Mouse (Mus musculus) myocyte (in vitro differentiated cells): ENCODE results near the gene Cdca7l.

Source experiments
- CEBPB ChIP-seq: IDR thresholded peaks from 2 replicates; pipeline ENCODE4 v1.6.1; 2011; ENCODE audit warnings: mild to moderate bottlenecking, moderate library complexity; ENCODE audit not compliant: poor library complexity, insufficient read depth, severe bottlenecking
- MAX ChIP-seq: IDR thresholded peaks from one replicate; pipeline ENCODE4 v1.6.1; 2011; ENCODE audit warnings: low read depth, mild to moderate bottlenecking, control low read depth
- MYOG ChIP-seq, 3 experiments: IDR thresholded peaks; one replicate each; pipeline ENCODE4 v1.6.1; 2011; ENCODE audit warnings: control low read depth in 2 of 3, low read depth in 2 of 3, mild to moderate bottlenecking in 2 of 3; ENCODE audit not compliant: insufficient read length in 2 of 3, control insufficient read depth in 1 of 3, insufficient read depth in 1 of 3
- POLR2A ChIP-seq: IDR thresholded peaks from one replicate; pipeline ENCODE4 v1.6.1; 2011; ENCODE audit warnings: low read depth, mild to moderate bottlenecking, control low read depth, moderate library complexity; ENCODE audit not compliant: insufficient read length
- REST ChIP-seq: IDR thresholded peaks from one replicate; pipeline ENCODE4 v1.6.1; 2011; ENCODE audit warnings: mild to moderate bottlenecking, control low read depth, moderate library complexity; ENCODE audit not compliant: insufficient read depth, insufficient read length
- USF1 ChIP-seq: IDR thresholded peaks from one replicate; pipeline ENCODE4 v1.6.1; 2011; ENCODE audit warnings: low read depth, mild to moderate bottlenecking, control low read depth, moderate library complexity

DNA sequence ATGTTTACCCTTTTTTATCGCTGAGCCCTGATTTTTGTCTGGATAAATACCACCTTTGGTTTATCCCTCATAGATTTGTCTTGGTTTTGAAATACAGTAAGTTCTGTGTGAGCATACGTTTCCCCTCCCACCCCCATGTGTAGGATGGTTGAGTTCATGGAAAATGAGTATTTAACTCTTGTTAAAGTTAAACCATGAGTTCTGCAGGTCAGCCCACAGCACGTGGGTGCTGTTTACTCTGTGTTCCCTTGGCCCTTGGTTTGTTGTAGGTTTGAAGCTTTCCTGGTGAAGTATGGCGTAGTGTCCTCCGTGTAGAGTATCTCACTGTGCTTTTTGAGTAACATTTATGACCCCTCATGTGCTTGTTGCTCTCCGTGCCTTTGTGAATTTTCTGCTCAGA, 53.8 kb downstream of the Cdca7l start:
- TF ChIP-seq USF1 = no peak
- no peak for TF ChIP-seq REST
- no peak for TF ChIP-seq POLR2A
- TF ChIP-seq MYOG (IDR thresholded peaks at IDR 0.05; ENCODE audit: control insufficient read depth in 1 of 3, insufficient read depth in 1 of 3, insufficient read length in 2 of 3, low read depth in 2 of 3) = no peak
- no peak for TF ChIP-seq CEBPB
- no peak for TF ChIP-seq MAX
